Mouse (Mus musculus) small intestine, adult 2 months (tissue): ENCODE results near the gene Myom1. TPM values are rescaled to one million over a fixed set of nuclear protein-coding genes. Genes with fewer than 3 reads are reported as not detected.
"Not testable (repeated sequence)": the region's sequence is repeated elsewhere in the genome, so short reads cannot be mapped to it uniquely, and the experiment has no call there.

Experiments used
- H3K27ac ChIP-seq: fragments of 200-500 bp; 2 replicates; pipeline ENCODE4 v1.5.1; 2012; ENCODE audit warnings: low read depth, low read length, control low read depth, inconsistent platforms; ENCODE audit not compliant: insufficient read depth
- H3K27me3 ChIP-seq: fragments of 200-500 bp; 2 replicates; pipeline ENCODE4 v1.6.1; 2012; ENCODE audit warnings: mild to moderate bottlenecking, moderate library complexity, low read length, inconsistent platforms; ENCODE audit not compliant: control insufficient read depth, insufficient read depth
- H3K36me3 ChIP-seq: fragments of 200-500 bp; 2 replicates; pipeline ENCODE4 v1.6.1; 2012; ENCODE audit warnings: mild to moderate bottlenecking, low read length, control low read depth, inconsistent platforms; ENCODE audit not compliant: control insufficient read depth, insufficient read depth
- H3K4me1 ChIP-seq: fragments of 200-500 bp; 2 replicates; pipeline ENCODE4 v1.6.1; 2012; ENCODE audit warnings: low read length, inconsistent platforms, mixed read lengths; ENCODE audit not compliant: control insufficient read depth, insufficient read depth, insufficient read length
- H3K4me3 ChIP-seq: fragments of 200-500 bp; 2 replicates; pipeline ENCODE4 v1.5.1; 2012; ENCODE audit warnings: low read depth, mild to moderate bottlenecking, control low read depth, inconsistent platforms, low read length, moderate library complexity
- CTCF ChIP-seq: fragments of 200-500 bp; IDR thresholded peaks from 2 replicates; pipeline ENCODE4 v1.5.1; 2012; ENCODE audit warnings: low read depth, mild to moderate bottlenecking, control low read depth, inconsistent platforms, low read length, moderate library complexity, mixed read lengths; ENCODE audit not compliant: insufficient replicate concordance, insufficient read length; ENCODE audit errors: extremely low read depth
- POLR2A ChIP-seq: fragments of 200-500 bp; IDR thresholded peaks from 2 replicates; pipeline ENCODE4 v1.6.1; 2012; ENCODE audit warnings: low read depth, mild to moderate bottlenecking, control low read depth, inconsistent platforms, low read length, moderate library complexity
- WGBS: fragments of 180-500 bp; shearing (Covaris S2); methylation state at CpG from one replicate; pipeline ENCODE4 v1.1.7; 2018; 5-methylcytosine and 5-hydroxymethylcytosine counted together
- polyA plus RNA-seq: library from polyadenylated mRNA; depleted of rRNA; stranded (reverse); fragments of >200 nt; gene quantifications from 2 replicates; pipeline ENCODE4 v1.2.3, GENCODE M21; 2012

The Myom1 gene
- polyA plus RNA-seq, 1 experiment, result 3.1 TPM

DNA sequence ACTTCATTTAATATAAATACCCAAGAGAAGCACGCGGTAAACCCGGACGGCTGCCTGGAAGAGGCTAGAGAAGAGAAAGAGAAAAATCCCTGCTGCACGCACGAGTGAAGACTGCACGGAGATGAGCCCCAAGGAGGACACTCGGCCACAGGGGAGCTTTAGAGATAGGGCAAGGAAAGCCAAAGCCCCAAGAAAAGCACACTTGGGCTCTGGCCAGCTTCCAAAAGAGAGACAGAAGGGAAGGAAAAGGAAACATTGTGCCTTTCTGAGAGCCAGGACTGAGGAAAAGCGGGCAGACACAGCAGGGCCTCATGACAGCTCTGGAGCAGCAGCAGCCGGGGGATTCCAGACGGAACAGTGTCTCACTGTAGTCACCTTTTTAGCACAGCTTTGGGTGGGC lies 31.2 kb upstream of the Myom1 start:
- Histone ChIP-seq H3K4me1 (no peaks in the 10 kb centered on the region), H3K27ac (no peak overlapping the region), H3K27me3 (no peaks in the 10 kb centered on the region), H3K36me3 (peaks cover 26% of the 10 kb centered on the region), H3K4me3 (no peak overlapping the region)
- 81% methylated on average over 11 of the region's 11 CpGs for WGBS
- TF ChIP-seq CTCF (no peak), POLR2A (no peak)

DNA sequence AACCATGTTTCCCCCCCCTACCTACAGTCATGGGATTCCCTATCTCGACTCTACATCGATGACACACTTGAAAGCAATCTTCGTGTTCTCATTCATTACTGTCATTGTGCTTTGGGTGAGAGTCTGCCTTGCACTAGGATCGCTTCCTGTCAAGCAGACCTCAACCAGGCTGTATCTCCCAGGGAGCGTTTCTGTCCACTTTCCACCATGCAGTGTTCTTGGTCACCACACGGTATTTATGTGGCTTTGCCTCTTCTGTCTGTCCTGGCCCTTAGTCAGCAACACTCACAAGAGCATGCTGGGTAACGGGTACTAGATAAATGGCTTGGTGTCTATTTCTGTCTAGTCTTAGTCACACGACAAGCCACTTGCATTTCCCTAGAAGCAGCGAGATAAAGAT lies 29.0 kb upstream of the Myom1 start:
- H3K27me3 ChIP-seq, result no peaks in the 10 kb centered on the region
- peaks cover 38% of the 10 kb centered on the region for H3K36me3 ChIP-seq
- TF ChIP-seq POLR2A (no peak), CTCF (no peak)
- 79% methylated on average over 9 of the region's 9 CpGs for WGBS
- no peak overlapping the region for H3K4me3 ChIP-seq
- no peak overlapping the region for H3K27ac ChIP-seq
- no peaks in the 10 kb centered on the region for H3K4me1 ChIP-seq

GRCm38 (mm10) chr17:70974065-70974464 lies 28.4 kb upstream of the Myom1 start:
- not testable (repeated sequence) for H3K27me3 ChIP-seq, H3K4me3 ChIP-seq, H3K27ac ChIP-seq, H3K4me1 ChIP-seq
- 87% methylated on average over 14 of the region's 14 CpGs for WGBS
- H3K36me3 ChIP-seq, result peaks cover 42% of the 10 kb centered on the region

DNA sequence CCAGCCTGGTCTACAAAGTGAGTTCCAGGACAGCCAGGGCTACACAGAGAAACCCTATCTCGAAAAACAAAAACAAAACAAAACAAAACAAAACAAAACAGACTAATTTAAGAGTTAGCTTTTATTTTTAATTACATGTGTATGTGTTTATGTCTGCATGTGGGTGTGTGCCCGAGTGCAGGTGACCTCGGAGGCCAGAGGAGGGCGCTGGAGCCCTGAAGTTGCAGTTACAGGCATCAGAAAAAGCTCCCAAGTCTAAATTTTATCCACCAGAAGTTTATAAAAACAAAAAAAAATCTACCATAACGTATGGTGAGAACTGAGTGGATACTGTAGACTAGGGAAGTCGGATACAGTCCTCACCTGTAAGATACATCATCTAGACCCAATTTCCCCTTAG lies 24.6 kb upstream of the Myom1 start:
- Histone ChIP-seq H3K27me3 (no peaks in the 10 kb centered on the region), H3K4me3 (no peak overlapping the region), H3K36me3 (peaks cover 61% of the 10 kb centered on the region), H3K4me1 (no peaks in the 10 kb centered on the region), H3K27ac (no peak overlapping the region)
- TF ChIP-seq POLR2A (no peak), CTCF (peak; percentile 41; the same call in 1 of the 2 replicates)
- 90% methylated on average over 6 of the region's 6 CpGs for WGBS

DNA sequence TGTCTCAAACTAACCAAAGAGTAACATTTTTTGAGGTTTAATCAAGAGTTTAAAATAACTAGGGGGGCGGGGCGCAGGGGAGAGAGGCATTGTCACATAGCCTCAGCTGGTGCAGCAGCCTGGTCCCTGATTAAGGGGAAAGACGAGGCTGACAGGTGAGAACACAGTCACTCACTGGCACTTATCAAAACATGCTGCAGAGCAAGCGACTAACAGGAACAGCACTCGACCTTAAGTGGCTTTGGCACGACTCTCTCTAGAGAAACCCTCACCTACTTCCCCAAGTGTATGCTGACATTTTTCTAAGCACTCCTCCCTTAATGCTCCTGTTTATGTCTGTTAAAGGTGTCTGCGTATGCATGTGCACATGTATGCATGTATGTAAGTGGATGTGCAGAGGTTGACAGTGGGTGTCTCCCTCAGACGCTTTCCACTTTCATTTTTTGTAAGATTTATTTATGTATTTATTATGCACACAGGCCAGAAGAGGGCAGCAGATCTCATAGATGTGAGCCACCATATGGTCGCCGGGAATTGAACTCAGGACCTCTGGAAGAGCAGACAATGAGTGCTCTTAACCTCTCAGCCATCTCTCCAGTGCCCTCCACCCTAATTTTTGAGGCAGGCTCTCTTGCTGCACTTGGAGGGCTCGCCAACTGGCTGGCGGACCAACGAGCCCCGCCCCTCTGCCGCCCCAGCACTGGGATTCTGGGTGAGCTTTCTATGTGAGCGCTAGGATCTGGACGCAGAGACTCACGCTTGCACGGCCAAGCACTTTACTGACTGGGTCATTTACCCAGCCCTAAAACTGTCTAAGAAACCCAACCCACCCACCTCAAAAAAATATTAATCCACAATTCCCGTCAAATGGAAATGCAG lies 22.8 kb upstream of the Myom1 start:
- H3K4me1 ChIP-seq, result no peaks in the 10 kb centered on the region
- peaks cover 62% of the 10 kb centered on the region for H3K36me3 ChIP-seq
- WGBS, result 73% methylated on average over 20 of the region's 20 CpGs
- no peak overlapping the region for H3K27ac ChIP-seq
- no peaks in the 10 kb centered on the region for H3K27me3 ChIP-seq
- TF ChIP-seq POLR2A, result no peak
- H3K4me3 ChIP-seq, result no peak overlapping the region

- peaks cover 37% of the 10 kb centered on the region for H3K36me3 ChIP-seq
- whole genome bisulfite sequencing, result 63% methylated on average over 15 of the region's 15 CpGs
- TF ChIP-seq POLR2A (no peak), CTCF (no peak)
- peak overlapping the region; percentile 89 for H3K27ac ChIP-seq
- H3K27me3 ChIP-seq, result no peaks in the 10 kb centered on the region
- H3K4me1 ChIP-seq, result peaks cover 21% of the 10 kb centered on the region; the same call in 1 of the 2 replicates
- peak overlapping the region; percentile 6 for H3K4me3 ChIP-seq
Observed at GRCm38 (mm10) chr17:70985501-70986354, 16.7 kb upstream of the Myom1 start.

- H3K27me3 ChIP-seq, result no peaks in the 10 kb centered on the region
- no peak overlapping the region for H3K4me3 ChIP-seq
- H3K27ac ChIP-seq, result peak overlapping the region; percentile 89
- no peak for TF ChIP-seq POLR2A
- TF ChIP-seq CTCF, result no peak
- 29% methylated on average over 6 of the region's 6 CpGs for WGBS
- H3K4me1 ChIP-seq, result peaks cover 21% of the 10 kb centered on the region; the same call in 1 of the 2 replicates
- peaks cover 31% of the 10 kb centered on the region for H3K36me3 ChIP-seq
Observed at GRCm38 (mm10) chr17:70986355-70986740, 16.1 kb upstream of the Myom1 start.
